Mouse (Mus musculus): ENCODE measurements around the gene Cdc14b. TPM values are rescaled to one million over a fixed set of nuclear protein-coding genes. Genes with fewer than 3 reads are reported as not detected.
"Not testable (repeated sequence)": the region's sequence is repeated elsewhere in the genome, so short reads cannot be mapped to it uniquely, and the experiment has no call there.

The Cdc14b gene
- total RNA-seq, 4 experiments from 2014 or later = 15.0 to 21.0 (median 19.1) TPM

- peak; percentile 15 to 31 for DNase-seq (ENCODE audit: low spot score in 2 of 2)
Measured at GRCm38 (mm10) chr13:64273891-64274844, 922 bp downstream of the Cdc14b start.

GRCm38 (mm10) chr13:64273352-64273751 lies 1.7 kb downstream of the Cdc14b start:
- DNase-seq (ENCODE audit: low spot score in 2 of 2) = no peak

- DNase-seq (ENCODE audit: low spot score in 2 of 2) = no peak
Measured at GRCm38 (mm10) chr13:64268384-64268783, 6.7 kb downstream of the Cdc14b start.

DNA sequence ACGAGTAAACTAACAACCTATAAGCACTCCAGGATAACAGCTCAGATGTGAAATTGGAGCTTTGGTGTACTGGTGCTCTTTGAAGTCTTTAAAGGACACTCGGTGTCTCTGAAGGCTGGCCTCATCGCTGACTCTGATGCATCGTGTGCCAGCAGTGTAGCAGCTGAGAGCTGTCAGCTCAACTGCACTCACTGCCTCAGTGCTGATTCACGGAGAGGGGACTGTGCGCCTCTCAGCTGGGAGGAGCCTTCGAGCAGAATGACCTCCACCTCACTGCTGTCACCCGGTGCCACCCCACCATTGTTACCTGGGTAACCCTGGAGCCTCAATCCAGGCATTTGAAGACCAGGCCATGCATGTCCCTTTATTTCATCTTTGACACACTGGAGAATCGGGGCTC lies 7.9 kb downstream of the Cdc14b start:
- no peak for DNase-seq (ENCODE audit: low spot score in 2 of 2)

- no peak for DNase-seq (ENCODE audit: low spot score in 2 of 2)
Measured at GRCm38 (mm10) chr13:64264586-64264985, 10.5 kb downstream of the Cdc14b start.

DNA sequence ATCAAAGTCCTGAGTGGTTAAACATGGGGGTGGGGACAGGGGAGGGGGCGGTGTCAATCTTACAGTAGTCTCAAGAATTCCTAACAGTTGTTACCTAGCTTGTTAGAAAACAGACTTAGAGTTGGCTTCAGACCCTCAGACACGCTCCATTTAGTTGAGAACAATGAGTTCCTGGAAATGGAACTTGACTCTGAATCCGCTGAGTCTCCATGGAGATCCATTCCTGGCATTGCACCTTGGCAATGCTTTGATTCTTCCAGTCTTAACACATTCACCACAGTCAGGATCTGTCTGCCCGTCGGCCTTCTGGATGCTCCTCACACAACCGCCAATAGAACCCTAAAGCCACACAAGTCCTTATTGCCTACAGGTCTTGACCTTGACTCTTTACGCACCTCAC lies 15.2 kb downstream of the Cdc14b start:
- DNase-seq (ENCODE audit: low spot score in 2 of 2) = no peak

GRCm38 (mm10) chr13:64258516-64258821 lies 16.6 kb downstream of the Cdc14b start:
- DNase-seq (ENCODE audit: low spot score in 2 of 2) = no peak

- DNase-seq (ENCODE audit: low spot score in 2 of 2) = no peak
Measured at GRCm38 (mm10) chr13:64257814-64258515, 17.1 kb downstream of the Cdc14b start.

- no peak for DNase-seq (ENCODE audit: low spot score in 2 of 2)
Measured at GRCm38 (mm10) chr13:64257010-64257813, 17.9 kb downstream of the Cdc14b start.

- DNase-seq (ENCODE audit: low spot score in 2 of 2) = not testable (repeated sequence)
Measured at GRCm38 (mm10) chr13:64254185-64254584, 20.9 kb downstream of the Cdc14b start.

DNA sequence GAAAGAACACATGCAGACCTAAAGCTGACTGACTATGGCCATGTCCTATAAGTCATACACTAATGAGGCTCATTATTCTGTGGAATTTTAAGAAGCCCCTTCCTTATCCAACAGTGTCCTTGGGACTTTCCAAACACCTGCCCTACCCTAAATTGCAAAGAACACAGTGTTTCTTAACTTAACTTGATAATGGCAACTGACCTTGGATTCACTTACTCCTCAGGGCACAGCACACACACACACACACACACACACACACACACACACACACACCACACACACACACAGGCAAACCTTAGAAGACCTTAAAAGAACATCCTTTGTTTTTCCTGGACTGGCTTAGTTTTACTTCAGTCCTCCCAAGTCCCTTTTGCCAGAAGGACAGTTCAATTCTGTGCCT lies 21.4 kb downstream of the Cdc14b start:
- no peak for DNase-seq (ENCODE audit: low spot score in 2 of 2)

DNA sequence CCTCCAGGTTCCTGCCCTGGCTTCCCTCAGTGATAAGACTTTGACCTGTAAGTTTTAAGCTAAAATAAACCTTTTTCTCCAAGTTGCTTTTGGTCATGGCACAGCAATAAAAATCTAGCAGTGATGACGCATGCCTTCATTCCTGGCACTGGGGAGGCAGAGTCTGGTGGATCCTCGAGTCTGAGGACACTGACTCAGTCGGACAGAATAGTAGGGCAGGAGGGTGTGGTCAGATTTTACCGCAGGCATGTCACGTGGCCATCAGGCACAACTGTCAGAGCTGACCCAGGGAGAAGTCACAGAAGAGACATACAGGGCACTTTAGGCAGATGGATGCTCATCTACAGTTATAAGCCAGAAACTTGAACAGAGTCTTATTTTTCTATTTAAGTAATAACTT lies 22.9 kb downstream of the Cdc14b start:
- no peak for DNase-seq (ENCODE audit: low spot score in 2 of 2)

GRCm38 (mm10) chr13:64250363-64250762 lies 24.7 kb downstream of the Cdc14b start:
- DNase-seq (ENCODE audit: low spot score in 2 of 2) = no peak

- peak; percentile 43 to 77 for DNase-seq (ENCODE audit: low spot score in 2 of 2)
Measured at GRCm38 (mm10) chr13:64248775-64249524, 26.1 kb downstream of the Cdc14b start.

- DNase-seq (ENCODE audit: low spot score in 2 of 2) = no peak
Measured at GRCm38 (mm10) chr13:64248161-64248774, 26.8 kb downstream of the Cdc14b start.

- DNase-seq (ENCODE audit: low spot score in 2 of 2) = no peak
Measured at GRCm38 (mm10) chr13:64246106-64246505, 29.0 kb downstream of the Cdc14b start.

- DNase-seq (ENCODE audit: low spot score in 2 of 2) = no peak
Measured at GRCm38 (mm10) chr13:64244685-64245261, 30.3 kb downstream of the Cdc14b start.

DNA sequence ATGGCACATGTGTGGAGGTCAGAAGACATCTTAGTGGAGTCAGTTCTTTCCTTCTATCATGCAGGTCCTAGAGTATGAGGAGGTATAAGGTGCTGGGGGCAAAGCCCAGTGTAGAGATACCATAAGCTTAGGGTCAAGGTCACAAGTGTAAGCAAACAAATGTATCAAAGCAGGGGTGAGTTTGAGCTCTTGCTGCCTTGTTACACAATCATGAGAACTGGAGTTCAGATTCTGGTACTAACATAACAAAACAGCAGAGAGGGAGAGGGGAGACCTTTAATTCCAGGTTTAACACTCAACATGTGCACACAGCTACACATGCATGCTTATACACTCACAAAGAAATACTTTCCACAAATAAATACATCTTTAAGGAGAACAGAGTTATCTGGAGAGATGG lies 32.4 kb downstream of the Cdc14b start:
- no peak for DNase-seq (ENCODE audit: low spot score in 2 of 2)

- no peak for DNase-seq (ENCODE audit: low spot score in 2 of 2)
Measured at GRCm38 (mm10) chr13:64240626-64241025, 34.5 kb downstream of the Cdc14b start.

DNA sequence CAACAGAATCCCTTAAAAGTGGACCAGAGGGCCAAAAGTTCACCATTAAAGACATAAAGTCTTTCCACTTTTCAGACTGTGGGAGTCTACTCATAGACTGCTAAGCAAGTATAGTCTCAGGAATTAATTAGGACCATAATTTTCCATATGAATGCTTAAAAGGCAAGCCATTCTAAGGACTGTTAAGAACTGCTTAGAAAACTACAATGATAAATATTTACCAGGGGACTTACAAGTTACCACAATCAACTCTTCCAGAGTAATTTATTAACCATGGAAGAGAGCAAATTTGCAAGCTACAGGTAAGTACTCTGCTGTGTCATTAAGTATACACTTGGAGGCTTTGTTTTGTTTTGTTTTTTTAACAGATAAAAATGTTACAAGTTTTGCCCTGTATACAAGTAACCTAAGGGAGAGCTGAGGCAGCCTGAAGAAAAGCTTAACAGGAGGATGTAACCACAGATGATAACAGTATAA lies 37.4 kb downstream of the Cdc14b start:
- no peak for DNase-seq (ENCODE audit: low spot score in 2 of 2)
